Mouse (Mus musculus): ENCODE data around the gene Ifi27.
"Not testable (repeated sequence)": the region's sequence is repeated elsewhere in the genome, so short reads cannot be mapped to it uniquely, and the experiment has no call there.

Ifi27 gene

GRCm38 (mm10) chr12:103456727-103457126 lies 22.7 kb downstream of the Ifi27 start:
- DNase-seq, result not testable (repeated sequence)

- no peak for DNase-seq
Observed at GRCm38 (mm10) chr12:103457140-103457539, 23.1 kb downstream of the Ifi27 start, which contains the start of gene Ifi27l2b. Gene Ifi27l2b (minus strand): TSS chr12:103457223.

DNA sequence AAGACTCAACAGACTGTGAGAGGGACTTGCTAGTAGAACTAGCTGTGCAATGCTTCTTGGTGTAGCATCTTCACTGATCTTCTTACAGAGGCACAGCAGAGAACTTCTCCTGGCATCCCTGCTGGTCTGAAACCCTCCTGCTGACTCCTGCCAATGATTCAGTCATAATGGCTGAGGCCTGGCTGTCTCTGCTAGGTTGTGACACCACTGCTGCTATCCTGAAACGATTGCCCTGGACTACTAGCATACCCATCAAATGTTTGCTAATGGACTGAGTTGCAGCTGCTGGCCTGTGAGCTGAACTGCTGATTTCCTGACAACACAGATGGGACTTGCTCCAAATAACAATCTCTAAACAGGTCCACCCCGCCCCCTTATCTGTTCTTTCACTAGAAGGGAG lies 40.5 kb downstream of the Ifi27 start:
- DNase-seq, result no peak

DNA sequence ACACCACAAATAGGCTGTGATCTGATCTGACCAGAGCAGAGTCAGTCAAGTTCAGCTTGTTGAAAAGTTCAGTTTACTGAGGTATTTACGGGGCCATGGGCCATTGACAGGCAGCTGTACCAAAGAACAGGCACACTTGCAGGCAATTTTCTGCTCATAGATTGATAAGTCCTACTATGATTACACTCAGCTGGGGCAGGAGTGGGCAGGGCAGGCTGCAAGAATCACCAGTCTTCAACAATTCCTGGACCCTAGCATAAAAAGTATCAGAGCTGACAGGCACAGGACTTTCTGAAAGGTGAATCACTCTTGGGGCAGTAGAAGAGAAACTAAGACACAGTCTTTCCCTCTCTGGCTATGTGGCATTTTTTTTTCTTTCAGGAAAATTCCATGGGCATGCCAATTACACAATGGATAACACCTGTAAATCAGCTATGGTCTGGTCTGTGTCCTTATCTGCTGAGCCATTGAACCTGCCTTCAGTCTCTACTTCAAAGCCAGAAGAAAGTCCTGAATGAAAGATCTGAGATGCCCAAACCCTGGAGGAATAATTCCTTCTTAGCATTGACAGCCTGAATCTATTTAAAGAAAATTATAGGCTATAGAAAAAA lies 42.9 kb downstream of the Ifi27 start:
- no peak for DNase-seq

DNA sequence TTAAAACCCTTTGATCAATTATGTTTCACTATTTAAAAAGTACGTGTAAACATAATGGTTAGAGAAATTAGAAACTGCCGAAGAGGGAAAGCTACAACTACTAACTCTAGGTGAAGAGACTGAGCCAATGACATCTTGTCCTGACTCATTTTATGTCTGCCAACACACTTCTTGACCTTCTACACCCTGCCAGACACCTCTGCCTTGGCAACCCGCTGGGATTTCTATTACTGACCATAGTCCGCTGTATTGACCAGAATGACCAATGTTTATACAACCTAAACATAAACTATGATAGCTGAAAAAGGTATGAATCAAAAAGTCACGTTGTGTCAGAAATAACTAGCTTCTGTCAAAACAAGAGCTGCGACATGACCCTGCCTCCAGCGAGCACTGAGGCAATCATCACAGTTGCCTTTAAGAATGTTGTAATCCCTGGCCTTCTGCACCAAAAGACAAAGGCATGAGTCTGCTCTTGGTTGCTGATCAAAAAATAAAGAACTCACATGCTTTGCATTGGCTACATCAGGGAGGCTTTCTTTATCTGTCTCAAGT lies 43.5 kb downstream of the Ifi27 start:
- no peak for DNase-seq

- DNase-seq, result no peak
Observed at GRCm38 (mm10) chr12:103481671-103482070, 47.7 kb downstream of the Ifi27 start.

DNA sequence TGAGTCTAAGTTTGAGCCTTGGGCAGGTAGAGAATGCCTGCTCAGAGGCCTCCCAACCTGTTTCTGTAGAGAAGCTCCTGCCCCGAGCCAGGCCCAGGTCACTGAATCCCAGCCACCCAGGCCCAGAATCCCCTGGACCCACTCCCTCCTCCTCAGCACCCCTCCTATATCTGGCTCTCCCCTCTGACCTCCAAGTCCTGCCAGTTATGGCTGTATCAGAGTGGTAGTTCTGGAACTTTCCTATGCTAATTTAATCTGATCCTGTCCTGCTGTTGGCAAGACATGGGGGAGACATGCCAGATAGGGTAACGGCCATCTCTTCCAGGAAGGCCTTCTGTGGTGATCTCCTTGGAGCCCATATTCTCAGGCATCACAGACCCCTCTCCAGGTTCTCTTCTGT lies 48.8 kb downstream of the Ifi27 start:
- no peak for DNase-seq

- not testable (repeated sequence) for DNase-seq
Observed at GRCm38 (mm10) chr12:103484200-103484972, 50.4 kb downstream of the Ifi27 start.

GRCm38 (mm10) chr12:103486726-103487125 lies 52.7 kb downstream of the Ifi27 start:
- no peak for DNase-seq

DNA sequence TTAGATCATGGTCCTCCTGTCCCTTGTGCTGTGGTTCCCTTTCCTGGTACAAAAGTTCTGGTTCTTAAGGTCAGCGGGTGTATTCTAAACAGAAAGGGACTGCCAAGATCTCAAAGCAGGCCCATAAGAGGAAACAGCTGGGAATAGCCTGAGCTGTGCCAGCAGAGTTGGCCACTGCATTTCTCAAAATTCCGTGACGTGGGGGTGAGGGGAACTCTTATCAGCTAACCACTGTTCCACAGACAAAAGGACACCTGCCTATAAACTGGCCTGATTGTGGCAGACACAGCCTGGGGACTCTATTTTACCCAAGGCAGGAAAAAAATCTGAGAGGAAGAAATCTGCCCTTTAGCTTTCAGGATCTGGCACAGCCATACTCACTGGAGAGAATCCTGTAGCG lies 53.3 kb downstream of the Ifi27 start:
- DNase-seq, result peak; percentile 9

DNA sequence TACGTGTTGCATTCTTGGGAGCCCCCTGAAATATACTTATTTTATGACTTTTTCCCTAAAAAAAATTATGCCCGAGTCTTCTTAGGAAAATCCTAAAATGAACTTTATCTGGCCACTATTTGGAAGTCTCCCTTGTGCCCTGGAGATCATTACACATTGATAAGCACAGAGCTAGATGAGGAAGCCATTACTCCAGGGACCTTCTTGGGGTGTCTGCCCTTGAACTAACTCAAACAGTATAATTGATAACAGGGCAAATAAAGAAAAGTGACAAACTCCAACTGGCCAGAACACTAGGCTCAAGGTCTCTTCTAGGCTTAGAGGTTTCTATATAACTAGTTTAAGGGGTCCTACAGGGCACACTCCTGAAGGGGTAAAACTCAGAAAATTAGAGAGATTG lies 53.7 kb downstream of the Ifi27 start:
- no peak for DNase-seq
